Mouse (Mus musculus): ENCODE data around the gene Matn1. TPM values are rescaled to one million over a fixed set of nuclear protein-coding genes. Genes with fewer than 3 reads are reported as not detected.

Gene Matn1
- polyA plus RNA-seq, 1 experiment from 2014 or later, result 0.05 TPM

DNA sequence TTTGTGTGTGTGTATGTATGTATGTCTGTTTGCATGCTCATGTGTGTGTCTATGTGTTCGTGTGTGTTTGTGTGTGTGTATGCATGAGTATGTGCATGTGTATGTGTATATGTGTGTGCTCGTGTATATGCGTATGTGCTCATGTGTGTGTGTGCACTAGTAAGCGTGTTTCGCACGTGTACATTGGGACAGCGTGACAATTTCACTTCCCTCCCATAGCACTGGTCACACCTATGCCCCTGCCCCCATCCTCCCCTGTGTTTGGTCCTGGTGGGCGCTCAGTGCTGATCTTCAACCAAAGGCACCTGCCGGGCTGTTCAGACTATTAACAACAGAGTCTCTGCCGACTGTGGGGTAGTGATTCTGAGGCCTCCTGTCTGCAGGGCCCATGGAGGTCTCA lies 36.1 kb upstream of the Matn1 start:
- Histone ChIP-seq H3K4me2 (no peak overlapping the region), H3K27ac (no peak overlapping the region), H3K36me3 (no peaks in the 10 kb centered on the region), H3K9ac (no peak overlapping the region), H3K9me3 (replicated peaks) (no peaks in the 10 kb centered on the region), H3K4me3 (replicated peaks) (no peak overlapping the region), H3K4me1 (replicated peaks) (peaks cover 58% of the 10 kb centered on the region), H3K27me3 (no peaks in the 10 kb centered on the region)
- WGBS (ENCODE audit: insufficient replicate concordance), result 71% methylated on average over 10 of the region's 10 CpGs
- ATAC-seq (ENCODE audit: low read depth) (no peak), DNase-seq (no peak)

DNA sequence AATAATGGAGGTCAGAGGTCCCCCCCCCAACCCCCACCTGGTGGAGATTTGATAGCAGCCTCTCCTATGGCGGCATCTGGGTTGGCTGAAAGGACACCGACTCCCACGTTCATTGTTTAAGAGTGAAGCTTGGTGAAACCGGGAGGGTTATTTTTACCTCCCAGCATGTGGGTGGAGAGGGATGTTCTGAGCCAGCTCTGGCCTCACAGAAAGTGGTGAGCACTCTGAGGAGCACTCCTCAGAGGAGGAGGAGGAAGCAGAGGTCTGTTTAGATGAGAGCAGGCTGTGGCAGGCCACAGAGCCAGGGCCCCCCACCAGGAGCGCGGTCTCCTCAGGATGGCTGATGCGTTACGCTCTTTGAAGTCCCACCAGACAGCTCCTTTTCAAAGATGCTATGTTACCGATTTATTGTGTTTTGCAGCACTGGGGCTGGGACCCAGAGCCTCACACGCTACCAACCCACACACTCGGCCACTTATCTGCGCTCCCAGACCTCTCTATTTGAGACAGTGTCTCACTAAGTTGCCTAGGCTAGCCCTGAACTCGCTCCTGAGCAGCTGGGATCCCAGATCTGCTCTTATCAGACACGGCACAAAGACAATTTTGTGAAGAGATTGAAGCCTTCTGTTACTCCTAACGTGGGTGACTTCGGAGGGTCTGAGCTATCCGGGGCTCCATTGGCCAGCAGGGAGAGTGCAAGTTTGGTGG lies 34.9 kb upstream of the Matn1 start:
- H3K4me3 ChIP-seq (replicated peaks), result no peak overlapping the region
- H3K27ac ChIP-seq, result no peak overlapping the region
- WGBS (ENCODE audit: insufficient replicate concordance), result 27% methylated on average over 17 of the region's 17 CpGs
- H3K4me2 ChIP-seq, result no peak overlapping the region
- H3K9ac ChIP-seq, result no peak overlapping the region
- H3K27me3 ChIP-seq, result no peaks in the 10 kb centered on the region
- ATAC-seq (ENCODE audit: low read depth) (peak; percentile 65), DNase-seq (peak; percentile 43)
- H3K9me3 ChIP-seq (replicated peaks), result no peaks in the 10 kb centered on the region
- peaks cover 64% of the 10 kb centered on the region for H3K4me1 ChIP-seq (replicated peaks)
- H3K36me3 ChIP-seq, result no peaks in the 10 kb centered on the region

DNA sequence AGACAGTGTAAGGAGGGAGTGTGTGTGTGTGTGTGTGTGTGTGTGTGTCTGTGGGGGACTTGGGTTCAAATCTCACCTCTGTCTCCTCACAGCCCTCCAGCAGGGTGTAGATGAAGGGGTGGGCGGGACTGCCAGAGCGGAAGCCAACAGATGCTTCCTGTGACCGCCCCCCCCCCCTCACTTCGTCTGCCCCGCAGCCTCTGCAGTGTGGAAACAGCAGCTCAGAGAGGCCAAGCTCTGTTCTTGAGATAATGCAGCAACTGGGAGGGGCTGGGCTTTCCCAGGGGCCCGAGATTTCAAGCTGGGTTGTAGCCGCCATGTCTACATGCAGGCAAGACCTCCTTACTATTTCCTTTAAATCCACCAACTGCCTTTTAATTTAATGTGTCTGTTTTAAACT lies 33.5 kb upstream of the Matn1 start:
- 4% methylated on average over 6 of the region's 7 CpGs for WGBS (ENCODE audit: insufficient replicate concordance)

DNA sequence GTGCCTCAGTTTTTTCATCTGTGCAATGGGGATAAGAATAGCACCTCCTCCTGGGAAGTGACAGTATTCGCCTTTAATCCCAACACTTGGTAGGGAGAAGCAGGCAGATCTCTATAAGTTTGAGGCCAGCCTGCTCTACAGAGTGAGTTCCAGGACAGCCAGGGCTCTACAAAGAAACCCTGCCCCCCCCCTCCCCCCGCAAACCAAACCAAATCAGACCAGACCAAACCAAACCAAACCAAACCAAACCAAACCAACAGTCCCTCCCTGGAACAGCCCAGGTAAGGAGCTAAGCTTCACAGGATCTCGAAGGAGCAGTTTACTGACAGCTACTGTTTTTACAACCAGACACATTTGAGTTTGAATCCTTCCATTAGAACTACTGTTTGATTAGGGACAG lies 31.6 kb upstream of the Matn1 start:
- no peak overlapping the region for H3K27ac ChIP-seq
- H3K9me3 ChIP-seq (replicated peaks), result no peaks in the 10 kb centered on the region
- peaks cover 63% of the 10 kb centered on the region for H3K4me1 ChIP-seq (replicated peaks)
- H3K36me3 ChIP-seq, result no peaks in the 10 kb centered on the region
- H3K9ac ChIP-seq, result no peak overlapping the region
- H3K4me3 ChIP-seq (replicated peaks), result no peak overlapping the region
- no peaks in the 10 kb centered on the region for H3K27me3 ChIP-seq
- 0 out of 2 replicates have a peak overlapping the region, but pooled peaks have one; percentile 41 for H3K4me2 ChIP-seq
- no peak for DNase-seq
- 55% methylated on average over 3 of the region's 3 CpGs for WGBS (ENCODE audit: insufficient replicate concordance)
- no peak for ATAC-seq (ENCODE audit: low read depth)

More for the DNA sequence above, 33.5 kb upstream of the Matn1 start:
- H3K27ac ChIP-seq, result peak overlapping the region; percentile 27; the same call in 1 of the 2 replicates
- peaks cover 57% of the 10 kb centered on the region for H3K4me1 ChIP-seq (replicated peaks)
- no peaks in the 10 kb centered on the region for H3K27me3 ChIP-seq
- no peak overlapping the region for H3K4me3 ChIP-seq (replicated peaks)
- no peak overlapping the region for H3K4me2 ChIP-seq
- peak; percentile 47 for ATAC-seq (ENCODE audit: low read depth)
- DNase-seq, result no peak
- no peaks in the 10 kb centered on the region for H3K9me3 ChIP-seq (replicated peaks)
- H3K36me3 ChIP-seq, result no peaks in the 10 kb centered on the region
- no peak overlapping the region for H3K9ac ChIP-seq

DNA sequence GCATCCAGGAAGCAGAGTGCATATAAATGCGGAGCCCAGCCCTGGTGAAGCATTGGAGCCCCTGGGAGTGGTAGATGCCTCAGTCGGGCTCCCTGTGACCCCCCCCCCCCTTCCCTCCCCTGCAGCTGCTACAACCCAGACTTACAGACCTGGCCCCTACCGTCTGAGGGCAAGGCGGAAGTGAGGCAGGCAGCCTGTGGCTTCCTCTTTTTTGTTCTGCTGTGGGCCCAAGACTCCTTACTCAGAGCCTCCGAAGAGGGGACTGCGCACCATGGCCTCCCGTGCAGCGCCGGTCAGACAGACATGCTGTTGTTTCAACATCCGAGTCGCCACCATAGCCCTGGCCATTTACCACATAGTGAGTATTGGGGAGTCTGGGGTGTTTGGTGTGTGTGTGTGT lies 31.1 kb upstream of the Matn1 start, which contains the start of gene Laptm5:
Gene Laptm5, plus strand, starts transcription at position 49 of the 400 bp plus-strand sequence.
- ATAC-seq (ENCODE audit: low read depth) (no peak), DNase-seq (no peak)
- H3K9ac ChIP-seq, result peak within 1 kb of the TSS; percentile 51
- no peaks in the 10 kb centered on the region for H3K9me3 ChIP-seq (replicated peaks)
- peak within 1 kb of the TSS; percentile 30 for H3K4me3 ChIP-seq (replicated peaks)
- H3K27ac ChIP-seq, result peak within 1 kb of the TSS; percentile 72
- no peaks in the 10 kb centered on the region for H3K36me3 ChIP-seq
- H3K4me2 ChIP-seq, result peak within 1 kb of the TSS; percentile 41
- peaks cover 65% of the 10 kb centered on the region for H3K4me1 ChIP-seq (replicated peaks)
- H3K27me3 ChIP-seq, result no peaks in the 10 kb centered on the region
- WGBS (ENCODE audit: insufficient replicate concordance), result 15% methylated on average over 11 of the region's 11 CpGs

DNA sequence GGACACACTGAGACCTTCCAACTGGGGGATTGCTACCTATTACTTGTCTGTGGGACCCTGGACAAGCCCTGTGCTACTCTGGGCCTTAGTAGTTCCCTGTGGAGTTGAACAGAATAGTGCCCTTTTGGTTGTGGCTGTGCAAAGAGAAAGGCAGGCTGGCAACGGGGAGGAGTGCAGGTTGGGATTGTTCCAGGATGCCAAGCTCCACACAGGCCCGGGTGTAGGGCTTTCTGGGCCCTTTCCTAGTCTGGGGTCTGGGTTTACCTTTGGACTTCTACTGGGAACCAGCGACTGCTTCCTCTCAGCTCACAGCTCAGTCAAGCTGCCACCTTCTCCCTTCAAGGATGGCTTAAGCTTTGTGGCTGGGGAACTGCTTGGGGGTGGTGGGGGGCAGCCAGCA lies 30.7 kb upstream of the Matn1 start:
- H3K27ac ChIP-seq, result peak overlapping the region; percentile 72
- H3K9me3 ChIP-seq (replicated peaks), result no peaks in the 10 kb centered on the region
- H3K27me3 ChIP-seq, result no peaks in the 10 kb centered on the region
- DNase-seq, result no peak
- no peak for ATAC-seq (ENCODE audit: low read depth)
- H3K36me3 ChIP-seq, result no peaks in the 10 kb centered on the region
- peak overlapping the region; percentile 30 for H3K4me3 ChIP-seq (replicated peaks)
- peak overlapping the region; percentile 51 for H3K9ac ChIP-seq
- peaks cover 65% of the 10 kb centered on the region for H3K4me1 ChIP-seq (replicated peaks)
- H3K4me2 ChIP-seq, result peak overlapping the region; percentile 41
- WGBS (ENCODE audit: insufficient replicate concordance), result 18% methylated on average over 3 of the region's 3 CpGs

DNA sequence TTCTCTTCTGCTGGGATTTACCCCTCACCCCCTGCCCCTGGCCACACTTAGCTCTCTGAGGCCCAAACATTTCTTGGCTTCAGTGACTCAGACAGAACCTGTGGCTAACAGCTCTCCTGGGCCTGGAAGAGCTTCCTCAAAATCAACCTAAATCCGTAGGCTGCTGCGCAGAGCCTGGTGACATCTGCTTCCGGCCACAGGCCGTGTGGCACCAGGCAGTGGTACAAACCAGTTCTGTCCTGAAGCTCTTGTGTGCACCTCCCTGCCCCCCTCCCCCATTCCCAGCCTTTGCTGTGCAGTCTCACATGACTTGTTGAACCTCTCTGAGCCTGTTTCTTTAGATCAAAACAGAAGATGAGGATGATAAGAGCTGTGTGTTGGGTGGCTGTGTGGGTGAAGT lies 30.2 kb upstream of the Matn1 start:
- WGBS (ENCODE audit: insufficient replicate concordance), result 7% methylated on average over 4 of the region's 4 CpGs
- peak overlapping the region; percentile 72 for H3K27ac ChIP-seq
- H3K9me3 ChIP-seq (replicated peaks), result no peaks in the 10 kb centered on the region
- H3K9ac ChIP-seq, result peak overlapping the region; percentile 51; the same call in 1 of the 2 replicates
- peaks cover 62% of the 10 kb centered on the region for H3K4me1 ChIP-seq (replicated peaks)
- peak overlapping the region; percentile 30 for H3K4me3 ChIP-seq (replicated peaks)
- H3K27me3 ChIP-seq, result no peaks in the 10 kb centered on the region
- no peaks in the 10 kb centered on the region for H3K36me3 ChIP-seq
- peak overlapping the region; percentile 41 for H3K4me2 ChIP-seq
- ATAC-seq (ENCODE audit: low read depth) (peak; percentile 54), DNase-seq (peak; percentile 23)

DNA sequence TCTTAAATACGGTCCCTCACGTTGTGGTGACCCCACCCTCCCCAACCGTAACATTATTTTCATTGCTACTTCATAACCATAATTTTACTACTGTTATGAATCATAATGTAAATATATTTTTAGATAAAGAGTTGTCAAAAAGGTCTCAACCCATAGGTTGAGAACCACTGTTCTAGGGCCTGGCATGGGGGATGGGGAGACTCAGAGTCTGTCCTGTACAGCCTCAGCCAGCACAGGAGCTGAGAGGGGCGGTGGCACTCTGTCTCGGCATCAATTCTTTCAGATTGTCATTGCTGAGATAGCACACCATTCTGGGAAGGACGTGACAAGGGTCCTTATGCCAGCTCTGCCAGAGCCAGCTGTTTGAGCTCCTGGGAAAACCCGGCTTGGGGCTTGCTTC lies 29.7 kb upstream of the Matn1 start:
- 23% methylated on average over 7 of the region's 7 CpGs for WGBS (ENCODE audit: insufficient replicate concordance)
- H3K4me3 ChIP-seq (replicated peaks), result peak overlapping the region; percentile 30
- 0 out of 2 replicates have a peak overlapping the region, but pooled peaks have one; percentile 51 for H3K9ac ChIP-seq
- H3K9me3 ChIP-seq (replicated peaks), result no peaks in the 10 kb centered on the region
- no peak overlapping the region for H3K27ac ChIP-seq
- peak overlapping the region; percentile 41 for H3K4me2 ChIP-seq
- no peaks in the 10 kb centered on the region for H3K36me3 ChIP-seq
- ATAC-seq (ENCODE audit: low read depth) (no peak), DNase-seq (no peak)
- H3K4me1 ChIP-seq (replicated peaks), result peaks cover 62% of the 10 kb centered on the region
- H3K27me3 ChIP-seq, result no peaks in the 10 kb centered on the region

DNA sequence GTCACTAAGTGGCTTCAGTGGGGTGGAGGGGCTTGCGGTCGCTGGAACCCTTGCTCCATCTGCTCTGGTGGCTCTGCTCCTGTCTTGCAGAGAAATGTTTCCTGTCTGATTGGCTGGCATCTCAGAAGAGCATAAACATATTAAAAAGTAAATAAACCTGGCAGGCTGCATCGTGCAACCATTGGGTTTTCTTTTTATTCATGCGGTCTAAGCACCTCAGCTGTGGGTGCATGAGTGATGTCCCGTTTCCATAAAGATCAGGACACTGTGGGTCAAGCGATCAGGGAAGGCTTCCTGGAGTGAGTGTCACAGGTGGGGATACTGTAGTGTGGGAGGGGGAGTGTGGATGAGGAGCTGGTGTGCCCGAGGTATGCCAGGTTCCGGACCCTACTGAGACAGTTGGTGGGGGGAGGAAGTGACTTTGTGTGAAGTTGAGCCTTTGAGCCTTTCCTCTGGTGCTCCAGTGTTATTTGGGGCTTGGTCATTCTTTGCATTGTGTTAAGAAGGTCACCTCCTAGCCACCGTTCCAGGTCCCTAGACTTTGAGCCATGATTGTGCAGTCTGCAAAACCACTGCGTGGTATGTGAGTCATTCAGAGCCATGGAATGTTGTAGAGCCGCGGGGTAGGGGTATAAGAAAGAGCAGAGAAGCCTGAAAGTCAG lies 29.0 kb upstream of the Matn1 start:
- Histone ChIP-seq H3K4me1 (replicated peaks) (peaks cover 62% of the 10 kb centered on the region), H3K4me3 (replicated peaks) (peak overlapping the region; percentile 30), H3K9ac (no peak overlapping the region), H3K36me3 (no peaks in the 10 kb centered on the region), H3K27me3 (no peaks in the 10 kb centered on the region), H3K27ac (no peak overlapping the region), H3K9me3 (replicated peaks) (no peaks in the 10 kb centered on the region), H3K4me2 (peak overlapping the region; percentile 41)
- 23% methylated on average over 12 of the region's 12 CpGs for WGBS (ENCODE audit: insufficient replicate concordance)
- ATAC-seq (ENCODE audit: low read depth) (no peak), DNase-seq (no peak)

DNA sequence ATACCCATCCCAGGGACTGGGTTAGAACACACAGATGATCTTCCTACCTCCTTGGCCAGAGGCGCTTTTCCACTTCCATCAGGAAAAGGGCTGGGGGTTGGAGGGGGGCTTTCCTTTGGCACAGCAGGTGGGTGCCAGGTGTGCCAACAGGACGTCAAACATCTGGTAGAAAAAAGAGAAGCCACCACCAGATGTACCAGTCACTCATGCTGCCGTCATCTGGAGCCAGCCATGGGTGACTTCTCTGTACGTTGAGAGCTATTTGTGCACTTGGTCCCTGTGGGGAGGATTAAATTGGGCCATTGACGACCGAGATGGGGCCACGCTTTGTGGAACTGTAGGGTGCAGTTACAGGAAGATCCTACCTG lies 28.5 kb upstream of the Matn1 start:
- Histone ChIP-seq H3K4me1 (replicated peaks) (peaks cover 61% of the 10 kb centered on the region), H3K4me2 (peak overlapping the region; percentile 41), H3K9me3 (replicated peaks) (no peaks in the 10 kb centered on the region), H3K36me3 (no peaks in the 10 kb centered on the region), H3K9ac (no peak overlapping the region), H3K4me3 (replicated peaks) (peak overlapping the region; percentile 30), H3K27me3 (no peaks in the 10 kb centered on the region), H3K27ac (no peak overlapping the region)
- DNase-seq, result no peak
- WGBS (ENCODE audit: insufficient replicate concordance), result 38% methylated on average over 7 of the region's 7 CpGs
- ATAC-seq (ENCODE audit: low read depth), result no peak

DNA sequence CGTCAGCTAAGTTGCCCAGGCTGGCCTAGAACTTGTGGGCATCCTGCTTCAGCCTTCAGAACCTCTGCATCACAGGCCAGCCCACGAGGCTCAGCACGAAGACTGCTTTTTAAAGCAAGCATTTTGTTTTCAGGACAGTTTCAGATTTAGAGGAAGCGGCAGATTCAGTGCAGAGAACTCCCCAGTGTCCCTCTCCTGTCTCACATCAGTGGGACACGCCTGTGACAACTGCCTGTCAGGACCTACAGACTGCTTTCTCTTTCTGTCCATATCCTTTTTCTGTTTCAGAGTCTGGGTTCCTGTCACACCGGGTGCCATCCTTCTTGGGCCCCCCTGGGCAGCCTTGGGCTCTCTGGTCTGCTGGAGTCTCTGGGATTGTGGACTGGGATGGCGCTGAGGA lies 27.5 kb upstream of the Matn1 start:
- H3K27ac ChIP-seq, result no peak overlapping the region

More for the DNA sequence above, 27.5 kb upstream of the Matn1 start:
- ATAC-seq (ENCODE audit: low read depth), result no peak
- no peak overlapping the region for H3K4me3 ChIP-seq (replicated peaks)
- H3K4me1 ChIP-seq (replicated peaks), result peaks cover 64% of the 10 kb centered on the region
- DNase-seq, result no peak
- no peaks in the 10 kb centered on the region for H3K27me3 ChIP-seq
- H3K36me3 ChIP-seq, result no peaks in the 10 kb centered on the region
- H3K9ac ChIP-seq, result no peak overlapping the region
- H3K9me3 ChIP-seq (replicated peaks), result no peaks in the 10 kb centered on the region
- WGBS (ENCODE audit: insufficient replicate concordance), result 60% methylated on average over 7 of the region's 7 CpGs
- H3K4me2 ChIP-seq, result no peak overlapping the region
